Mouse (Mus musculus) embryonic facial prominence, embryonic 13.5 days (tissue): ENCODE measurements around the gene Olfr406. TPM values are rescaled to one million over a fixed set of nuclear protein-coding genes. Genes with fewer than 3 reads are reported as not detected.

Experiments
- ATAC-seq: fragments of 200-750 bp; cut with Nextera tagmentation; 2 replicates; pipeline ENCODE4 v1.8.0; 2017; ENCODE audit warnings: low read depth; ENCODE audit not compliant: insufficient number of reproducible peaks, insufficient read depth, low FRiP score, low TSS enrichment
- H3K27ac ChIP-seq: fragments of 300-500 bp; sonication (generic); 2 replicates; pipeline ENCODE4 v1.5.1; 2015; ENCODE audit warnings: moderate library complexity, mild to moderate bottlenecking, inconsistent platforms
- H3K27me3 ChIP-seq: fragments of 300-500 bp; sonication (generic); 2 replicates; pipeline ENCODE4 v1.6.1; 2015; ENCODE audit warnings: mild to moderate bottlenecking, inconsistent platforms
- H3K36me3 ChIP-seq: fragments of 300-500 bp; sonication (generic); 2 replicates; pipeline ENCODE4 v1.6.1; 2015; ENCODE audit warnings: mild to moderate bottlenecking, inconsistent platforms
- H3K4me1 ChIP-seq: fragments of 300-500 bp; sonication (generic); 2 replicates; pipeline ENCODE4 v1.6.1; 2015; ENCODE audit warnings: inconsistent platforms
- H3K4me2 ChIP-seq: fragments of 300-500 bp; sonication (generic); 2 replicates; pipeline ENCODE4 v1.6.1; 2015; ENCODE audit warnings: moderate library complexity, mild to moderate bottlenecking, inconsistent platforms
- H3K4me3 ChIP-seq: fragments of 300-500 bp; sonication (generic); 2 replicates; pipeline ENCODE4 v1.5.1; 2015; ENCODE audit warnings: mild to moderate bottlenecking, inconsistent platforms
- H3K9ac ChIP-seq: fragments of 300-500 bp; sonication (generic); 2 replicates; pipeline ENCODE4 v1.6.1; 2015; ENCODE audit warnings: mild to moderate bottlenecking, inconsistent platforms
- H3K9me3 ChIP-seq: fragments of 300-500 bp; sonication (generic); 2 replicates; pipeline ENCODE4 v1.6.1; 2016; ENCODE audit warnings: inconsistent platforms
- WGBS: fragments of 180-500 bp; shearing (Covaris S2); methylation state at CpG from one replicate; pipeline ENCODE4 v1.1.7; 2015; ENCODE audit warnings: mixed read lengths; 5-methylcytosine and 5-hydroxymethylcytosine counted together
- polyA plus RNA-seq: library from polyadenylated mRNA; unstranded; fragments of >200 nt; fragmentation: Nextera tagmentation; extraction: Ambion mirVana; gene quantifications from 2 replicates; pipeline ENCODE4 v1.2.1, GENCODE M21; 2015

Gene Olfr406
- polyA plus RNA-seq: not detected in 2 replicates

GRCm38 (mm10) chr11:74259508-74259907 lies at the start of gene Olfr406:
TSS of gene Olfr406 (plus strand) at chr11:74259808.
- no peak within 1 kb of the TSS for H3K9ac ChIP-seq
- no peak for ATAC-seq
- H3K9me3 ChIP-seq: no peaks in the 10 kb centered on the region
- no peaks in the 10 kb centered on the region for H3K27me3 ChIP-seq
- WGBS: 43% methylated on average over 2 of the region's 2 CpGs
- H3K36me3 ChIP-seq: no peaks in the 10 kb centered on the region
- H3K4me1 ChIP-seq: no peaks in the 10 kb centered on the region
- no peak within 1 kb of the TSS for H3K27ac ChIP-seq
- no peak within 1 kb of the TSS for H3K4me3 ChIP-seq
- no peak within 1 kb of the TSS for H3K4me2 ChIP-seq

- no peak for ATAC-seq
- no peak within 1 kb of the TSS for H3K4me2 ChIP-seq
- no peaks in the 10 kb centered on the region for H3K36me3 ChIP-seq
- H3K4me1 ChIP-seq: no peaks in the 10 kb centered on the region
- H3K4me3 ChIP-seq: no peak within 1 kb of the TSS
- H3K9ac ChIP-seq: no peak within 1 kb of the TSS
- H3K27me3 ChIP-seq: no peaks in the 10 kb centered on the region
- H3K9me3 ChIP-seq: peaks cover 7% of the 10 kb centered on the region; the same call in 1 of the 2 replicates
- no peak within 1 kb of the TSS for H3K27ac ChIP-seq
- WGBS: 48% methylated on average over 1 of the region's 1 CpGs
These were observed 48.3 kb upstream of the Olfr406 start, which contains the start of gene Olfr43 for GRCm38 (mm10) chr11:74211279-74211678. TSS of gene Olfr43 (minus strand) at chr11:74211379.

- H3K36me3 ChIP-seq: no peaks in the 10 kb centered on the region
- no peak for ATAC-seq
- 89% methylated on average over 3 of the region's 3 CpGs for WGBS
These were observed 18.4 kb upstream of the Olfr406 start for GRCm38 (mm10) chr11:74241201-74241600.

GRCm38 (mm10) chr11:74283436-74283835 lies 23.8 kb downstream of the Olfr406 start, which contains the start of gene Olfr59:
TSS of gene Olfr59 (plus strand) at chr11:74283736.
- ATAC-seq: no peak
- no peaks in the 10 kb centered on the region for H3K27me3 ChIP-seq
- H3K9ac ChIP-seq: no peak within 1 kb of the TSS
- H3K4me1 ChIP-seq: no peaks in the 10 kb centered on the region
- no peak within 1 kb of the TSS for H3K4me3 ChIP-seq
- H3K27ac ChIP-seq: no peak within 1 kb of the TSS
- H3K4me2 ChIP-seq: no peak within 1 kb of the TSS
- WGBS: 51% methylated on average over 2 of the region's 2 CpGs
- H3K36me3 ChIP-seq: no peaks in the 10 kb centered on the region
- peaks cover 5% of the 10 kb centered on the region; the same call in 1 of the 2 replicates for H3K9me3 ChIP-seq

More at GRCm38 (mm10) chr11:74241201-74241600, 18.4 kb upstream of the Olfr406 start:
- no peak overlapping the region for H3K9ac ChIP-seq
- H3K4me3 ChIP-seq: no peak overlapping the region
- H3K27me3 ChIP-seq: no peaks in the 10 kb centered on the region
- no peak overlapping the region for H3K4me2 ChIP-seq
- H3K9me3 ChIP-seq: peaks cover 6% of the 10 kb centered on the region
- no peak overlapping the region for H3K27ac ChIP-seq
- no peaks in the 10 kb centered on the region for H3K4me1 ChIP-seq

GRCm38 (mm10) chr11:74287256-74287655 lies 27.6 kb downstream of the Olfr406 start:
- H3K27ac ChIP-seq: no peak overlapping the region
- no peaks in the 10 kb centered on the region for H3K27me3 ChIP-seq
- 69% methylated on average over 2 of the region's 2 CpGs for WGBS
- H3K9me3 ChIP-seq: no peaks in the 10 kb centered on the region
- H3K4me3 ChIP-seq: no peak overlapping the region
- no peaks in the 10 kb centered on the region for H3K4me1 ChIP-seq
- no peak for ATAC-seq
- no peaks in the 10 kb centered on the region for H3K36me3 ChIP-seq
- no peak overlapping the region for H3K4me2 ChIP-seq
- no peak overlapping the region for H3K9ac ChIP-seq

Other genes starting within 250 kb of the Olfr406 start
- not detected in 2 replicates for gene Olfr139, start 203.3 kb upstream of the Olfr406 start, polyA plus RNA-seq
- gene Olfr399, start 203.2 kb upstream of the Olfr406 start, polyA plus RNA-seq: 0.15 TPM in 1 of 2 replicates, not detected in the other
- gene Zfp616, start 189.9 kb upstream of the Olfr406 start, polyA plus RNA-seq: not detected in 2 replicates
- gene Olfr401, start 146.1 kb upstream of the Olfr406 start, polyA plus RNA-seq: not detected in 2 replicates
- gene Olfr402, start 106.3 kb upstream of the Olfr406 start, polyA plus RNA-seq: not detected in 2 replicates
- not detected in 2 replicates for gene Olfr403, start 73.6 kb upstream of the Olfr406 start, polyA plus RNA-seq
- not detected in 2 replicates for gene Olfr43, start 48.4 kb upstream of the Olfr406 start, polyA plus RNA-seq
- gene Olfr59, start 23.9 kb downstream of the Olfr406 start, polyA plus RNA-seq: not detected in 2 replicates
- gene Olfr410, start 78.2 kb downstream of the Olfr406 start, polyA plus RNA-seq: not detected in 2 replicates
- not detected in 2 replicates for gene Olfr411, start 92.8 kb downstream of the Olfr406 start, polyA plus RNA-seq
- gene Olfr412, start 102.3 kb downstream of the Olfr406 start, polyA plus RNA-seq: not detected in 2 replicates